Mouse (Mus musculus) lung, embryonic 16.5 days (tissue): ENCODE measurements at regions not wholly inside any gene's neighbourhood (a gene's known extent, or its start where the extent isn't known, plus 50 kb on each side); places are given as distances from the start of the nearest gene placed in this dataset.

Experiments used
- ATAC-seq: fragments of 200-750 bp; cut with Nextera tagmentation; 2 replicates; pipeline ENCODE4 v1.8.0; 2017; ENCODE audit warnings: low read depth, mild to moderate bottlenecking, moderate library complexity
- H3K27ac ChIP-seq: fragments of 300-500 bp; sonication (generic); 2 replicates; pipeline ENCODE4 v1.5.1; 2014; ENCODE audit warnings: mild to moderate bottlenecking, control low read depth, low read length
- H3K27me3 ChIP-seq: fragments of 300-500 bp; sonication (generic); 2 replicates; pipeline ENCODE4 v1.6.1; 2014; ENCODE audit warnings: low read depth, low read length, mixed read lengths; ENCODE audit not compliant: control insufficient read depth, insufficient read depth
- H3K36me3 ChIP-seq: fragments of 300-500 bp; sonication (generic); 2 replicates; pipeline ENCODE4 v1.6.1; 2014; ENCODE audit warnings: low read length; ENCODE audit not compliant: control insufficient read depth, insufficient read depth
- H3K4me1 ChIP-seq: fragments of 300-500 bp; sonication (generic); replicated peaks from 2 replicates; pipeline ENCODE4 v1.6.1; 2014; ENCODE audit warnings: low read length, mixed read lengths; ENCODE audit not compliant: control insufficient read depth, insufficient read depth
- H3K4me2 ChIP-seq: fragments of 300-500 bp; sonication (generic); 2 replicates; pipeline ENCODE4 v1.6.1; 2014; ENCODE audit warnings: low read depth, low read length, control low read depth
- H3K4me3 ChIP-seq: fragments of 300-500 bp; sonication (generic); 2 replicates; pipeline ENCODE4 v1.5.1; 2014; ENCODE audit warnings: mild to moderate bottlenecking, low read length, control low read depth
- H3K9ac ChIP-seq: fragments of 300-500 bp; sonication (generic); 2 replicates; pipeline ENCODE4 v1.6.1; 2014; ENCODE audit warnings: low read length, control low read depth
- H3K9me3 ChIP-seq: fragments of 300-500 bp; sonication (generic); 2 replicates; pipeline ENCODE4 v1.6.1; 2016; ENCODE audit warnings: low read length; ENCODE audit not compliant: control insufficient read depth
- WGBS: fragments of 180-500 bp; shearing (Covaris S2); extraction: QIAGEN DNeasy Blood & Tissue Kit; methylation state at CpG from one replicate; pipeline ENCODE4 v1.1.7; 2014; 5-methylcytosine and 5-hydroxymethylcytosine counted together

- 48% methylated on average over 24 of the region's 24 CpGs for WGBS
- no peaks in the 10 kb centered on the region for H3K9me3 ChIP-seq
- H3K9ac ChIP-seq = no peak overlapping the region
- no peak overlapping the region for H3K4me3 ChIP-seq
- no peak; the same call in 1 of the 2 replicates for ATAC-seq
- no peaks in the 10 kb centered on the region for H3K27me3 ChIP-seq
- H3K4me1 ChIP-seq = peaks cover 11% of the 10 kb centered on the region
- no peak overlapping the region for H3K27ac ChIP-seq
- H3K36me3 ChIP-seq = no peaks in the 10 kb centered on the region
- H3K4me2 ChIP-seq = no peak overlapping the region
These were observed 55.5 kb downstream of the Gm5294 start for GRCm38 (mm10) chr5:138875180-138876076.

GRCm38 (mm10) chr5:138881649-138882226, 61.9 kb downstream of the Gm5294 start:
- 50% methylated on average over 9 of the region's 9 CpGs for WGBS
- Histone ChIP-seq H3K27ac (no peak overlapping the region), H3K27me3 (no peaks in the 10 kb centered on the region), H3K4me2 (no peak overlapping the region), H3K4me1 (peaks cover 4% of the 10 kb centered on the region; the same call in 1 of the 2 replicates), H3K9me3 (no peaks in the 10 kb centered on the region), H3K36me3 (no peaks in the 10 kb centered on the region), H3K4me3 (no peak overlapping the region), H3K9ac (no peak overlapping the region)
- no peak for ATAC-seq

- H3K27ac ChIP-seq = no peak overlapping the region
- no peak overlapping the region for H3K4me3 ChIP-seq
- H3K4me1 ChIP-seq = peaks cover 4% of the 10 kb centered on the region; the same call in 1 of the 2 replicates
- H3K9me3 ChIP-seq = no peaks in the 10 kb centered on the region
- H3K4me2 ChIP-seq = no peak overlapping the region
- no peak for ATAC-seq
- 67% methylated on average over 9 of the region's 9 CpGs for WGBS
- H3K27me3 ChIP-seq = no peaks in the 10 kb centered on the region
- H3K9ac ChIP-seq = no peak overlapping the region
- H3K36me3 ChIP-seq = no peaks in the 10 kb centered on the region
These were observed 63.7 kb downstream of the Gm5294 start for GRCm38 (mm10) chr5:138883573-138883972.

- Histone ChIP-seq H3K36me3 (no peaks in the 10 kb centered on the region), H3K4me1 (peaks cover 11% of the 10 kb centered on the region), H3K9ac (no peak overlapping the region), H3K9me3 (no peaks in the 10 kb centered on the region), H3K4me3 (no peak overlapping the region), H3K27ac (no peak overlapping the region), H3K4me2 (no peak overlapping the region), H3K27me3 (no peaks in the 10 kb centered on the region)
- no peak for ATAC-seq
- 57% methylated on average over 3 of the region's 3 CpGs for WGBS
These were observed 66.0 kb downstream of the Gm5294 start for GRCm38 (mm10) chr5:138885905-138886304.

- no peak for ATAC-seq
- peaks cover 7% of the 10 kb centered on the region for H3K4me1 ChIP-seq
- no peaks in the 10 kb centered on the region for H3K36me3 ChIP-seq
- H3K27me3 ChIP-seq = no peaks in the 10 kb centered on the region
- no peak overlapping the region for H3K4me2 ChIP-seq
- H3K9ac ChIP-seq = no peak overlapping the region
- H3K27ac ChIP-seq = no peak overlapping the region
- WGBS = 44% methylated on average over 9 of the region's 9 CpGs
- H3K4me3 ChIP-seq = no peak overlapping the region
- H3K9me3 ChIP-seq = no peaks in the 10 kb centered on the region
These were observed 68.9 kb downstream of the Gm5294 start for GRCm38 (mm10) chr5:138888749-138889148.

- Histone ChIP-seq H3K36me3 (no peaks in the 10 kb centered on the region), H3K4me3 (no peak overlapping the region), H3K9ac (no peak overlapping the region), H3K4me2 (no peak overlapping the region), H3K4me1 (peaks cover 7% of the 10 kb centered on the region), H3K27ac (no peak overlapping the region), H3K9me3 (no peaks in the 10 kb centered on the region), H3K27me3 (no peaks in the 10 kb centered on the region)
- 62% methylated on average over 5 of the region's 5 CpGs for WGBS
- ATAC-seq = peak; percentile 37; the same call in 1 of the 2 replicates
These were observed 69.9 kb downstream of the Gm5294 start for GRCm38 (mm10) chr5:138889760-138890159.

GRCm38 (mm10) chr5:138894496-138894895, 74.6 kb downstream of the Gm5294 start:
- WGBS = 90% methylated on average over 13 of the region's 13 CpGs
- Histone ChIP-seq H3K4me3 (no peak overlapping the region), H3K27ac (no peak overlapping the region), H3K27me3 (no peaks in the 10 kb centered on the region), H3K4me1 (peaks cover 11% of the 10 kb centered on the region), H3K9ac (no peak overlapping the region), H3K4me2 (no peak overlapping the region), H3K36me3 (no peaks in the 10 kb centered on the region), H3K9me3 (no peaks in the 10 kb centered on the region)
- no peak for ATAC-seq

GRCm38 (mm10) chr5:138897255-138897654, 77.4 kb downstream of the Gm5294 start:
- Histone ChIP-seq H3K4me1 (peaks cover 8% of the 10 kb centered on the region), H3K9ac (no peak overlapping the region), H3K9me3 (no peaks in the 10 kb centered on the region), H3K27me3 (no peaks in the 10 kb centered on the region), H3K4me2 (no peak overlapping the region), H3K27ac (no peak overlapping the region), H3K4me3 (no peak overlapping the region), H3K36me3 (no peaks in the 10 kb centered on the region)
- ATAC-seq = no peak

GRCm38 (mm10) chr5:138898440-138898839, 78.6 kb downstream of the Gm5294 start:
- H3K27ac ChIP-seq = no peak overlapping the region
- no peak overlapping the region for H3K4me2 ChIP-seq
- no peaks in the 10 kb centered on the region for H3K27me3 ChIP-seq
- WGBS = 28% methylated on average over 7 of the region's 7 CpGs
- H3K9ac ChIP-seq = no peak overlapping the region
- ATAC-seq = peak; percentile 60
- H3K4me1 ChIP-seq = peaks cover 8% of the 10 kb centered on the region
- H3K4me3 ChIP-seq = no peak overlapping the region
- no peaks in the 10 kb centered on the region for H3K36me3 ChIP-seq
- H3K9me3 ChIP-seq = no peaks in the 10 kb centered on the region
